Mouse (Mus musculus) MEL (cell line): ENCODE results near the gene Terf2ip. TPM values are rescaled to one million over a fixed set of nuclear protein-coding genes. Genes with fewer than 3 reads are reported as not detected.

Source experiments
- DNase-seq: peaks from one replicate; pipeline ENCODE4 v3.0.0; 2011; ENCODE audit warnings: low read depth, low spot score
- H3K27ac ChIP-seq: 2 replicates; pipeline ENCODE4 v1.5.1; 2012; ENCODE audit warnings: low read depth, mild to moderate bottlenecking, control low read depth, low read length, moderate library complexity; ENCODE audit not compliant: control insufficient read depth
- H3K27me3 ChIP-seq, 2 experiments: fragments of 150-350 bp in 1 of 2; sonication (generic) in 1 of 2; 2 replicates each; pipeline ENCODE4 v1.6.1; 2012; ENCODE audit warnings: low read length in 2 of 2, mild to moderate bottlenecking in 2 of 2, improper control_type of control experiment in 1 of 2, moderate library complexity in 1 of 2; ENCODE audit not compliant: insufficient read depth in 2 of 2, control insufficient read depth in 1 of 2
- H3K36me3 ChIP-seq, 2 experiments: 2 replicates each; pipeline ENCODE4 v1.6.1; 2012 to 2014; ENCODE audit warnings: low read length in 2 of 2, improper control_type of control experiment in 1 of 2, inconsistent platforms in 1 of 2, mild to moderate bottlenecking in 1 of 2; ENCODE audit not compliant: insufficient read depth in 2 of 2, control insufficient read depth in 1 of 2
- H3K4me1 ChIP-seq, 2 experiments: fragments of 150-350 bp in 1 of 2; sonication (generic) in 1 of 2; 2 replicates each; pipeline ENCODE4 v1.6.1; 2012; ENCODE audit warnings: low read length in 2 of 2, improper control_type of control experiment in 1 of 2, mild to moderate bottlenecking in 1 of 2; ENCODE audit not compliant: insufficient read depth in 2 of 2, control insufficient read depth in 1 of 2
- H3K4me3 ChIP-seq, 2 experiments: fragments of 150-350 bp in 1 of 2; sonication (generic) in 1 of 2; 2 replicates each; pipeline ENCODE4 v1.5.1; 2012; ENCODE audit warnings: low read depth in 2 of 2, low read length in 2 of 2, mild to moderate bottlenecking in 2 of 2, moderate library complexity in 2 of 2, control low read depth in 1 of 2, improper control_type of control experiment in 1 of 2; ENCODE audit not compliant: control insufficient read depth in 1 of 2, insufficient read depth in 1 of 2
- H3K79me2 ChIP-seq: 2 replicates; pipeline ENCODE4 v1.6.1; 2012; ENCODE audit warnings: mild to moderate bottlenecking, low read length, moderate library complexity; ENCODE audit not compliant: control insufficient read depth, poor library complexity, insufficient read depth
- H3K9ac ChIP-seq: 2 replicates; pipeline ENCODE4 v1.6.1; 2012; ENCODE audit warnings: low read depth, mild to moderate bottlenecking, control low read depth, low read length, moderate library complexity; ENCODE audit not compliant: control insufficient read depth, poor library complexity, severe bottlenecking
- H3K9me3 ChIP-seq: fragments of 150-350 bp; sonication (generic); replicated peaks from 2 replicates; pipeline ENCODE4 v1.6.1; 2012; ENCODE audit warnings: mild to moderate bottlenecking, low read length, improper control_type of control experiment, moderate library complexity; ENCODE audit not compliant: insufficient read depth
- CHD1 ChIP-seq: IDR thresholded peaks from 2 replicates; pipeline ENCODE4 v1.6.1; 2012; ENCODE audit warnings: low read depth, mild to moderate bottlenecking, inconsistent platforms, low read length, improper control_type of control experiment
- CHD2 ChIP-seq: IDR thresholded peaks from 2 replicates; pipeline ENCODE4 v1.6.1; 2011; ENCODE audit warnings: low read length, improper control_type of control experiment
- E2F4 ChIP-seq: IDR thresholded peaks from 2 replicates; pipeline ENCODE4 v1.6.1; 2011; ENCODE audit warnings: low read depth, low read length, improper control_type of control experiment, borderline replicate concordance
- GABPA ChIP-seq: IDR thresholded peaks from 2 replicates; pipeline ENCODE4 v1.6.1; 2012; ENCODE audit warnings: low read depth, mild to moderate bottlenecking, inconsistent platforms, low read length, improper control_type of control experiment, moderate library complexity
- GATA1 ChIP-seq: IDR thresholded peaks from 2 replicates; pipeline ENCODE4 v1.6.1; 2011; ENCODE audit warnings: low read depth, low read length, improper control_type of control experiment
- HCFC1 ChIP-seq: IDR thresholded peaks from 2 replicates; pipeline ENCODE4 v1.6.1; 2012; ENCODE audit warnings: low read depth, mild to moderate bottlenecking, inconsistent platforms, low read length, improper control_type of control experiment, moderate library complexity
- JUND ChIP-seq: IDR thresholded peaks from 2 replicates; pipeline ENCODE4 v1.6.1; 2011; ENCODE audit warnings: low read depth, mild to moderate bottlenecking, improper control_type of control experiment, low read length
- KAT2A ChIP-seq: conservative IDR thresholded peaks from 2 replicates; pipeline ENCODE4 v1.6.1; 2012; ENCODE audit warnings: low read depth, low read length, improper control_type of control experiment, inconsistent platforms
- MAX ChIP-seq: IDR thresholded peaks from 2 replicates; pipeline ENCODE4 v1.6.1; 2011; ENCODE audit warnings: low read length, improper control_type of control experiment
- MAZ ChIP-seq: IDR thresholded peaks from 2 replicates; pipeline ENCODE4 v1.6.1; 2012; ENCODE audit warnings: low read depth, mild to moderate bottlenecking, inconsistent platforms, low read length, improper control_type of control experiment
- MEF2A ChIP-seq: IDR thresholded peaks from 2 replicates; pipeline ENCODE4 v1.6.1; 2014; ENCODE audit warnings: low read depth, mild to moderate bottlenecking, inconsistent platforms, low read length, improper control_type of control experiment; ENCODE audit not compliant: poor library complexity, insufficient replicate concordance, severe bottlenecking; ENCODE audit errors: extremely low read depth
- MYC ChIP-seq: IDR thresholded peaks from 2 replicates; pipeline ENCODE4 v1.6.1; 2011; ENCODE audit warnings: low read depth, mild to moderate bottlenecking, low read length, improper control_type of control experiment, moderate library complexity
- POLR2AphosphoS2 ChIP-seq: IDR thresholded peaks from 2 replicates; pipeline ENCODE4 v1.6.1; 2011; ENCODE audit warnings: low read length, improper control_type of control experiment
- RCOR1 ChIP-seq: IDR thresholded peaks from 2 replicates; pipeline ENCODE4 v1.6.1; 2012; ENCODE audit warnings: low read depth, mild to moderate bottlenecking, inconsistent platforms, low read length, improper control_type of control experiment
- SIN3A ChIP-seq: IDR thresholded peaks from 2 replicates; pipeline ENCODE4 v1.6.1; 2012; ENCODE audit warnings: low read length, improper control_type of control experiment, inconsistent platforms
- SMC3 ChIP-seq: IDR thresholded peaks from 2 replicates; pipeline ENCODE4 v1.6.1; 2011; ENCODE audit warnings: low read depth, low read length, improper control_type of control experiment
- TCF12 ChIP-seq: IDR thresholded peaks from 2 replicates; pipeline ENCODE4 v1.6.1; 2014; ENCODE audit warnings: low read depth, mild to moderate bottlenecking, inconsistent platforms, low read length, improper control_type of control experiment, moderate library complexity
- UBTF ChIP-seq: IDR thresholded peaks from 2 replicates; pipeline ENCODE4 v1.6.1; 2012; ENCODE audit warnings: low read depth, mild to moderate bottlenecking, inconsistent platforms, low read length, improper control_type of control experiment, moderate library complexity, borderline replicate concordance; ENCODE audit not compliant: insufficient read depth
- USF2 ChIP-seq, 2 experiments: IDR thresholded peaks; 2 replicates each; pipeline ENCODE4 v1.6.1; 2011 to 2012; ENCODE audit warnings: improper control_type of control experiment in 2 of 2, low read length in 2 of 2, borderline replicate concordance in 1 of 2, inconsistent platforms in 1 of 2, low read depth in 1 of 2, mild to moderate bottlenecking in 1 of 2; ENCODE audit not compliant: insufficient read depth in 1 of 2
- ZC3H11A ChIP-seq: IDR thresholded peaks from 2 replicates; pipeline ENCODE4 v1.6.1; 2012; ENCODE audit warnings: low read depth, mild to moderate bottlenecking, inconsistent platforms, low read length, improper control_type of control experiment
- polyA plus RNA-seq, 2 experiments: library from polyadenylated mRNA; stranded (reverse) in 1 of 2; unstranded in 1 of 2; fragments of >175 nt in 1 of 2; fragments of >200 nt in 1 of 2; gene quantifications; 2 replicates each; pipeline versions ENCODE4 v1.2.1 to v1.2.4; 2012; ENCODE audit warnings: low replicate concordance in 2 of 2, low read depth in 1 of 2; ENCODE audit not compliant: insufficient read length in 2 of 2, insufficient read depth in 1 of 2, missing spikeins in 1 of 2
- total RNA-seq: library from RNA; depleted of rRNA; stranded (reverse); fragments of 300-350 nt; gene quantifications from 2 replicates; pipeline ENCODE4 v1.2.3, GENCODE M21; 2012

The Terf2ip gene
- total and polyA plus RNA-seq, 3 experiments, result 12.5 to 15.1 TPM; not detected in 1

GRCm38 (mm10) chr8:111975706-111976105, 35.5 kb upstream of the Terf2ip start:
- no peaks in the 10 kb centered on the region for H3K79me2 ChIP-seq
- H3K27me3 ChIP-seq, result no peaks in the 10 kb centered on the region
- H3K9me3 ChIP-seq, result no peaks in the 10 kb centered on the region
- TF ChIP-seq CHD1 (no peak), GABPA (no peak), MEF2A (no peak), USF2 (IDR thresholded peaks at IDR 0.05; ENCODE audit: borderline replicate concordance in 1 of 2, insufficient read depth in 1 of 2, low read depth in 1 of 2, low read length in 2 of 2) (no peak), MYC (no peak), MAX (no peak), MAZ (no peak), JUND (no peak), RCOR1 (no peak), ZC3H11A (no peak), CHD2 (no peak)
- no peak overlapping the region for H3K27ac ChIP-seq
- H3K9ac ChIP-seq, result no peak overlapping the region
- H3K36me3 ChIP-seq, result peaks cover 0 to 12% of the 10 kb centered on the region in 2 experiments; a peak in 2 of 4 replicates
- no peak overlapping the region for H3K4me3 ChIP-seq
- H3K4me1 ChIP-seq, result no peaks in the 10 kb centered on the region; a peak in 1 of 4 replicates
- no peak for DNase-seq

GRCm38 (mm10) chr8:111976326-111976725, 34.9 kb upstream of the Terf2ip start:
- no peak overlapping the region for H3K9ac ChIP-seq
- no peaks in the 10 kb centered on the region for H3K79me2 ChIP-seq
- H3K9me3 ChIP-seq, result no peaks in the 10 kb centered on the region
- TF ChIP-seq SMC3 (no peak), HCFC1 (no peak), UBTF (no peak), TCF12 (no peak), E2F4 (no peak), POLR2AphosphoS2 (no peak), MYC (no peak), SIN3A (no peak), GATA1 (no peak), KAT2A (no peak)
- H3K27me3 ChIP-seq, result no peaks in the 10 kb centered on the region
- H3K36me3 ChIP-seq, result peaks cover 0 to 9% of the 10 kb centered on the region in 2 experiments; a peak in 2 of 4 replicates
- H3K4me1 ChIP-seq, result no peaks in the 10 kb centered on the region; a peak in 1 of 4 replicates
- H3K27ac ChIP-seq, result no peak overlapping the region
- no peak overlapping the region for H3K4me3 ChIP-seq
- DNase-seq, result no peak
